Mouse (Mus musculus) bone marrow macrophage, adult 2 months (primary cell): ENCODE data around the gene Fbxl3.

Experiments
- CTCF ChIP-seq: IDR thresholded peaks from 2 replicates; pipeline ENCODE4 v1.5.1; 2012; ENCODE audit warnings: low read depth, mild to moderate bottlenecking, low read length, moderate library complexity
- POLR2A ChIP-seq: IDR thresholded peaks from 2 replicates; pipeline ENCODE4 v1.6.1; 2012; ENCODE audit warnings: mild to moderate bottlenecking, low read depth, low read length, borderline replicate concordance

DNA sequence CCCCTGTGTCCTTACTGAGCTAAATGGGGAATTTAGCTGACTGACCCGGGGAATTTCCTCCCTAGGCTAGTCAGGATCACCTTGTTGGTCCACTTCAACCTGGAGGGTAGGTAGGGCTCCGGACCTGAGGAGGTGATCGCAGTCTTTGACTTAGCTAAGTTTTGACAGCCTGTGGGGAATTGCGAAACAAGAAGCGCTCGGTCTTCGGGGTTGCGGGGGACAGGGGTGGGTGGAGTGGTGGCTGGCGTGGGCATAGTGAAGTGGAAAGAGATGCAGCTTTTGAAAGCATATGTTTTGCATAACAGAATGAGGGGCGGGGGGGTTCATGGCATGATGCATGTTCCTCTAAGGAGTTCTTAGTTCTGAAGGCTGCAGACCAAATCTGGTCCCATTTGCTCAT, 28.6 kb downstream of the Fbxl3 start:
- no peak for TF ChIP-seq CTCF
- TF ChIP-seq POLR2A = no peak
